Mouse (Mus musculus) kidney, adult 2 months (tissue): ENCODE measurements around the gene Ptger2. TPM values are rescaled to one million over a fixed set of nuclear protein-coding genes. Genes with fewer than 3 reads are reported as not detected.

Source experiments
- DNase-seq: peaks from one replicate; pipeline ENCODE4 v3.0.0; 2021
- H3K27ac ChIP-seq: fragments of 200-500 bp; 2 replicates; pipeline ENCODE4 v1.5.1; 2012; ENCODE audit warnings: low read depth, low read length, control low read depth, inconsistent platforms; ENCODE audit not compliant: insufficient read depth
- H3K27me3 ChIP-seq: fragments of 200-500 bp; replicated peaks from 2 replicates; pipeline ENCODE4 v1.6.1; 2012; ENCODE audit warnings: mild to moderate bottlenecking, moderate library complexity, low read length, inconsistent platforms; ENCODE audit not compliant: control insufficient read depth, insufficient read depth
- H3K36me3 ChIP-seq: fragments of 200-500 bp; 2 replicates; pipeline ENCODE4 v1.6.1; 2012; ENCODE audit warnings: mild to moderate bottlenecking, moderate library complexity, low read length, inconsistent platforms; ENCODE audit not compliant: control insufficient read depth, insufficient read depth
- H3K4me1 ChIP-seq: fragments of 200-500 bp; 2 replicates; pipeline ENCODE4 v1.6.1; 2011; ENCODE audit warnings: low read length; ENCODE audit not compliant: control insufficient read depth, insufficient read depth
- H3K4me3 ChIP-seq: fragments of 200-500 bp; 2 replicates; pipeline ENCODE4 v1.5.1; 2011; ENCODE audit warnings: mild to moderate bottlenecking, low read depth, low read length, control low read depth; ENCODE audit not compliant: insufficient read depth
- CTCF ChIP-seq: fragments of 200-500 bp; conservative IDR thresholded peaks from 2 replicates; pipeline ENCODE4 v1.5.1; 2011; ENCODE audit warnings: low read depth, mild to moderate bottlenecking, control low read depth, low read length, moderate library complexity, mixed read lengths; ENCODE audit not compliant: insufficient read depth, insufficient read length
- POLR2A ChIP-seq: fragments of 200-500 bp; IDR thresholded peaks from one replicate; pipeline ENCODE4 v1.6.1; 2011; ENCODE audit warnings: low read depth, low read length, control low read depth
- WGBS: fragments of 180-500 bp; shearing (Covaris S2); methylation state at CpG from one replicate; pipeline ENCODE4 v1.1.7; 2018; 5-methylcytosine and 5-hydroxymethylcytosine counted together
- polyA plus RNA-seq: library from polyadenylated mRNA; depleted of rRNA; stranded (reverse); fragments of >200 nt; gene quantifications from 2 replicates; pipeline ENCODE4 v1.2.3, GENCODE M21; 2012; rRNA removed

Gene Ptger2
- polyA plus RNA-seq, 1 experiment, result 0.52 TPM

GRCm38 (mm10) chr14:45049689-45050418 is 61.9 kb downstream of the Ptger2 start:
- peak overlapping the region; percentile 71 for H3K27ac ChIP-seq
- peak; percentile 27 for DNase-seq
- 54% methylated on average over 7 of the region's 7 CpGs for WGBS
- TF ChIP-seq CTCF, result no peak
- TF ChIP-seq POLR2A, result no peak
- no peaks in the 10 kb centered on the region for H3K36me3 ChIP-seq
- H3K4me1 ChIP-seq, result peaks cover 3% of the 10 kb centered on the region; the same call in 1 of the 2 replicates
- H3K27me3 ChIP-seq, result no peaks in the 10 kb centered on the region
- no peak overlapping the region for H3K4me3 ChIP-seq

GRCm38 (mm10) chr14:45050419-45050776 is 62.4 kb downstream of the Ptger2 start:
- no peak overlapping the region for H3K4me3 ChIP-seq
- 64% methylated on average over 1 of the region's 1 CpGs for WGBS
- no peak for DNase-seq
- H3K27me3 ChIP-seq, result no peaks in the 10 kb centered on the region
- TF ChIP-seq CTCF, result no peak
- no peak for TF ChIP-seq POLR2A
- no peaks in the 10 kb centered on the region for H3K36me3 ChIP-seq
- H3K4me1 ChIP-seq, result peaks cover 3% of the 10 kb centered on the region; the same call in 1 of the 2 replicates
- peak overlapping the region; percentile 71 for H3K27ac ChIP-seq

DNA sequence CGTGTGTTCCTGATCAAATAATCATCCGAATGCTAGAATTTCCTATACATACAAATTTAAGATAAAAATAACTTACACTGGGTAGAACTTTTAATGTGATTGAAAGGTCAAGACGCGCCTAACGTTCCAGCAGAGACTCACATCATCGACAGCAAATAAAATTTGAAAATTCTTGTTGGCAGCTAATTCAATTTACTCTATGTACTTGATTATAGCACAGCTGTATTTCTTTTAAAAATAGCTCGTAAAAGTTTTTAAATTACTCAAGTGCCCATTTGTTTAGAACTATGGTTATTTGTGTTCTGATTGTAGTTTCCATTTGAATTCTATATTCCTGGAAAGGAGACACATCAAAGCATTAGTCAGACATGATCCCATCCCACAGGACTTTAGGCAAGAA is 63.1 kb downstream of the Ptger2 start:
- Histone ChIP-seq H3K36me3 (no peaks in the 10 kb centered on the region), H3K27me3 (no peaks in the 10 kb centered on the region), H3K4me3 (no peak overlapping the region), H3K4me1 (peaks cover 3% of the 10 kb centered on the region; the same call in 1 of the 2 replicates), H3K27ac (no peak overlapping the region)
- TF ChIP-seq CTCF (no peak), POLR2A (no peak)
- DNase-seq, result no peak
- WGBS, result 84% methylated on average over 7 of the region's 7 CpGs

Other genes with a start within 250 kb of the Ptger2 start
- not detected in 2 replicates for gene Gm8267, start 237.9 kb upstream of the Ptger2 start, polyA plus RNA-seq
- gene Ptgdr, start 128.8 kb upstream of the Ptger2 start, polyA plus RNA-seq, result not detected in 2 replicates
- gene Gpr137c, start 231.5 kb downstream of the Ptger2 start, polyA plus RNA-seq, result 1.7 and 4.3 TPM in 2 replicates
- 6.1 and 6.6 TPM in 2 replicates for gene Txndc16, start 232.1 kb downstream of the Ptger2 start, polyA plus RNA-seq